Mouse (Mus musculus) ES-E14 (cell line): ENCODE data around the gene Odaph. TPM values are rescaled to one million over a fixed set of nuclear protein-coding genes. Genes with fewer than 3 reads are reported as not detected.

ENCODE experiments used
- DNase-seq: peaks from one replicate; pipeline ENCODE4 v3.0.0-alpha.2; 2013; ENCODE audit warnings: low read depth, low spot score
- H3K27ac ChIP-seq: 2 replicates; pipeline ENCODE4 v1.5.1; 2012; ENCODE audit warnings: low read depth, mild to moderate bottlenecking, low read length, moderate library complexity, mixed read lengths; ENCODE audit not compliant: poor library complexity, insufficient read depth, severe bottlenecking
- H3K36me3 ChIP-seq: 2 replicates; pipeline ENCODE4 v1.6.1; 2012; ENCODE audit warnings: mild to moderate bottlenecking, low read length, moderate library complexity, mixed read lengths; ENCODE audit not compliant: control insufficient read depth, poor library complexity, insufficient read depth, severe bottlenecking
- H3K4me1 ChIP-seq, 2 experiments: fragments of 150-350 bp in 1 of 2; sonication (generic) in 1 of 2; 2 replicates each; pipeline ENCODE4 v1.6.1; 2012; ENCODE audit warnings: low read length in 2 of 2, mild to moderate bottlenecking in 1 of 2, mixed read lengths in 1 of 2; ENCODE audit not compliant: control insufficient read depth in 2 of 2, insufficient read depth in 2 of 2, poor library complexity in 1 of 2
- H3K4me3 ChIP-seq, 2 experiments: fragments of 150-350 bp in 1 of 2; sonication (generic) in 1 of 2; 2 replicates each; pipeline ENCODE4 v1.5.1; 2012; ENCODE audit warnings: low read length in 2 of 2, low read depth in 1 of 2, mild to moderate bottlenecking in 1 of 2, mixed read lengths in 1 of 2; ENCODE audit not compliant: insufficient read depth in 1 of 2, poor library complexity in 1 of 2, severe bottlenecking in 1 of 2
- H3K9ac ChIP-seq: 2 replicates; pipeline ENCODE4 v1.6.1; 2012; ENCODE audit warnings: low read depth, mild to moderate bottlenecking, low read length, mixed read lengths; ENCODE audit not compliant: poor library complexity, insufficient read depth, severe bottlenecking
- H3K9me3 ChIP-seq: fragments of 150-350 bp; sonication (generic); 2 replicates; pipeline ENCODE4 v1.6.1; 2012; ENCODE audit warnings: low read depth, mild to moderate bottlenecking, low read length; ENCODE audit not compliant: control insufficient read depth, insufficient read depth
- CHD2 ChIP-seq: IDR thresholded peaks from 2 replicates; pipeline ENCODE4 v1.6.1; 2014; ENCODE audit warnings: mild to moderate bottlenecking, low read depth, low read length, inconsistent platforms
- HCFC1 ChIP-seq: IDR thresholded peaks from 2 replicates; pipeline ENCODE4 v1.6.1; 2012; ENCODE audit warnings: low read length, inconsistent platforms, borderline replicate concordance; ENCODE audit not compliant: insufficient read depth
- MAFK ChIP-seq: IDR thresholded peaks from 2 replicates; pipeline ENCODE4 v1.6.1; 2014; ENCODE audit warnings: mild to moderate bottlenecking, low read depth, low read length, inconsistent platforms; ENCODE audit not compliant: insufficient read depth
- ZC3H11A ChIP-seq: IDR thresholded peaks from 2 replicates; pipeline ENCODE4 v1.6.1; 2012; ENCODE audit warnings: low read depth, mild to moderate bottlenecking, inconsistent platforms, low read length, borderline replicate concordance
- ZNF384 ChIP-seq: IDR thresholded peaks from 2 replicates; pipeline ENCODE4 v1.6.1; 2012; ENCODE audit warnings: low read depth, low read length, inconsistent platforms
- in situ Hi-C, 2 experiments: fragments of 600-800 bp; cut with MboI; formaldehyde crosslinking; loops; one replicate each; pipeline ENCODE4 v1.15.1; 2025; ENCODE audit warnings: low sequenced_read_pairs in 2 of 2, inconsistent platforms in 1 of 2; ENCODE audit not compliant: unreplicated experiment in 2 of 2
- total RNA-seq: library from RNA; depleted of rRNA; stranded (reverse); fragments of 300-350 nt; gene quantifications from 2 replicates; pipeline ENCODE4 v1.2.3, GENCODE M21; 2012

Gene Odaph
- total RNA-seq, 1 experiment, result 0.89 TPM

GRCm38 (mm10) chr5:91983490-91983889 lies 3.8 kb upstream of the Odaph start:
- Histone ChIP-seq H3K4me1 (no peaks in the 10 kb centered on the region; a peak in 2 of 4 replicates), H3K27ac (no peak overlapping the region), H3K4me3 (no peak overlapping the region), H3K9me3 (no peaks in the 10 kb centered on the region), H3K36me3 (no peaks in the 10 kb centered on the region), H3K9ac (no peak overlapping the region)
- TF ChIP-seq CHD2 (no peak), ZC3H11A (no peak), ZNF384 (no peak), HCFC1 (no peak), MAFK (no peak)
- no peak for DNase-seq
- in situ Hi-C loops, result no loop called here

GRCm38 (mm10) chr5:91985721-91986120 lies 1.6 kb upstream of the Odaph start:
- H3K4me1 ChIP-seq, result no peaks in the 10 kb centered on the region; a peak in 2 of 4 replicates
- H3K36me3 ChIP-seq, result no peaks in the 10 kb centered on the region
- H3K9ac ChIP-seq, result no peak overlapping the region
- in situ Hi-C loops, result no loop called here
- H3K4me3 ChIP-seq, result no peak overlapping the region
- H3K27ac ChIP-seq, result no peak overlapping the region
- no peaks in the 10 kb centered on the region for H3K9me3 ChIP-seq
- DNase-seq, result no peak
- TF ChIP-seq HCFC1 (no peak), MAFK (no peak), ZNF384 (no peak), CHD2 (no peak), ZC3H11A (no peak)

GRCm38 (mm10) chr5:91987799-91988198 lies 524 bp downstream of the Odaph start:
- Histone ChIP-seq H3K9me3 (no peaks in the 10 kb centered on the region), H3K36me3 (no peaks in the 10 kb centered on the region), H3K4me1 (peaks cover 0 to 3% of the 10 kb centered on the region in 2 experiments; a peak in 2 of 4 replicates), H3K4me3 (no peak overlapping the region), H3K9ac (no peak overlapping the region), H3K27ac (no peak overlapping the region)
- in situ Hi-C loops, result no loop called here
- no peak for TF ChIP-seq HCFC1
- DNase-seq, result no peak

- peaks cover 0 to 3% of the 10 kb centered on the region in 2 experiments; a peak in 2 of 4 replicates for H3K4me1 ChIP-seq
- H3K4me3 ChIP-seq, result no peak overlapping the region
- no peak overlapping the region for H3K27ac ChIP-seq
- no peaks in the 10 kb centered on the region for H3K9me3 ChIP-seq
- no peak overlapping the region for H3K9ac ChIP-seq
- H3K36me3 ChIP-seq, result no peaks in the 10 kb centered on the region
- in situ Hi-C loops, result no loop called here
- DNase-seq, result no peak
- TF ChIP-seq MAFK (no peak), HCFC1 (no peak), ZC3H11A (no peak), CHD2 (no peak), ZNF384 (no peak)
Observed at GRCm38 (mm10) chr5:91989261-91989660, 2.0 kb downstream of the Odaph start.

- in situ Hi-C loops, result no loop called here
- TF ChIP-seq HCFC1, result no peak
- Histone ChIP-seq H3K9ac (no peak overlapping the region), H3K4me3 (no peak overlapping the region), H3K27ac (no peak overlapping the region), H3K4me1 (peaks cover 2 to 3% of the 10 kb centered on the region in 2 experiments; a peak in 2 of 4 replicates), H3K9me3 (no peaks in the 10 kb centered on the region), H3K36me3 (no peaks in the 10 kb centered on the region)
- DNase-seq, result no peak
Observed at GRCm38 (mm10) chr5:91991191-91991937, 4.1 kb downstream of the Odaph start.
